Mouse (Mus musculus): Measurements from ENCODE around the gene Nr6a1. TPM values are rescaled to one million over a fixed set of nuclear protein-coding genes. Genes with fewer than 3 reads are reported as not detected.

The Nr6a1 gene
- polyA plus RNA-seq, 1 experiment, result not detected

DNA sequence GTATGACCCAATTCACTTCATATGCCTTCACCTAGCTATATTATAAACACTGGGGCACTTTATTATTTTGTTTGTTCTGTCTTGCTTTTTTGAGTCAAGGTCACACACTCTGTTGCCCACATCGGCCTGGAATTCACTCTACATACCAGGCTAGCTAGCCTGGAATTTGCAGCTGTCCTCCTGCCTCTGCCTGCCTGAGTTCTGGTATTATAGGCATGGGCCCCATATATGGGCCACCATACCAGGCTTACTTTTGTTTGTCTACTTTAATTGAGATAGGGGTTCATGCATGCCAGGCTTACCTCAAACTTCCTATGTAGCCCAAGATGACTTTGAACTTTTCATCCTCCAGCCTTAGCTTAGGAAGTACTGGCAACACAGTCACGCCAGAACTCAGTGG is 14.4 kb upstream of the Nr6a1 start:
- Histone ChIP-seq H3K27ac (ENCODE audit: insufficient read depth, low read depth, low read length) (no peak overlapping the region), H3K4me3 (ENCODE audit: insufficient read depth, low read depth, low read length) (no peak overlapping the region), H3K4me1 (ENCODE audit: control insufficient read depth, insufficient read depth, low read length) (no peaks in the 10 kb centered on the region)
- 92% methylated on average over 2 of the region's 2 CpGs for WGBS
- no peak for TF ChIP-seq CTCF (IDR thresholded peaks at IDR 0.05; ENCODE audit: insufficient read depth, low read depth, low read length)
- no peak for TF ChIP-seq POLR2A (IDR thresholded peaks at IDR 0.05; ENCODE audit: insufficient read depth, low read depth, low read length)

DNA sequence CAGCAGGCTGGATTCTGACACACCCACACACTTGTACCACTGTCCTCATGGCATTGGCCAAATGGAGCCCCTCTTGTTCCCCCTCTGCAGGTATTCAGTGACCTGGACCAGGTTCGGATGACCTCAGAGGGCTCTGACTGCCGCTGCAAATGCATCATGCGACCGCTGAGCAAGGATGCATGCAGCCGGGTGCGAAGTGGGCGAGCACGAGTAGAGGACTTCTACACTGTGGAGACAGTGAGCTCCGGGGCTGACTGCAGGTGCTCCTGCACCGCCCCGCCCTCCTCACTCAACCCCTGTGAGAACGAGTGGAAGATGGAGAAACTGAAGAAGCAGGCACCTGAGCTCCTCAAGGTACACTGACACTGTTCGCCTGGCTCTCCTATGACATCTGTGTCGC is 13.9 kb upstream of the Nr6a1 start:
- WGBS, result 90% methylated on average over 14 of the region's 14 CpGs
- Histone ChIP-seq H3K4me3 (ENCODE audit: insufficient read depth, low read depth, low read length) (no peak overlapping the region), H3K27ac (ENCODE audit: insufficient read depth, low read depth, low read length) (no peak overlapping the region), H3K4me1 (ENCODE audit: control insufficient read depth, insufficient read depth, low read length) (no peaks in the 10 kb centered on the region)
- no peak for TF ChIP-seq POLR2A (IDR thresholded peaks at IDR 0.05; ENCODE audit: insufficient read depth, low read depth, low read length)
- no peak for TF ChIP-seq CTCF (IDR thresholded peaks at IDR 0.05; ENCODE audit: insufficient read depth, low read depth, low read length)

DNA sequence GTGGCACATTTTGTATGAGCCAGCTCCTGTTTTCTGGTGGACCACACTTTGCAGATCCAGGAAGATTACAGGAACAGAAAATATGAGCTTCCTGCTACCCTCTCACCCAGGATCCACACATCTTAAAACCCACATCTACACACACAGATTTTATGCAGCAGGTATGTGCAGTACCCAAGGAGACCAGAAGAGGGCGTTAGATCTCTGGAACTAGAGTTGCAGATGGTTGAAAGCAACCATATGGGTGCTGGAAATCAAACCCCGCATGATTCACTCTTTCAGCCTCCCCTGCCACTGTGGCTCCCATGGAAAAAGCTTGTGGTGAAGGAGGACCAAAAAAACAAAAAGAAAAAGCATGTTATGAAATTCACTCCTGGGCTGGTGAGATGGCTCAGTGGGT is 11.6 kb upstream of the Nr6a1 start:
- H3K4me3 ChIP-seq (ENCODE audit: insufficient read depth, low read depth, low read length), result no peak overlapping the region
- WGBS, result 71% methylated on average over 2 of the region's 2 CpGs
- H3K27ac ChIP-seq (ENCODE audit: insufficient read depth, low read depth, low read length), result no peak overlapping the region
- peaks cover 10% of the 10 kb centered on the region for H3K4me1 ChIP-seq (ENCODE audit: control insufficient read depth, insufficient read depth, low read length)
- TF ChIP-seq CTCF (IDR thresholded peaks at IDR 0.05; ENCODE audit: insufficient read depth, low read depth, low read length) (0 out of 2 replicates have a peak, but pooled peaks have one; percentile 10), POLR2A (IDR thresholded peaks at IDR 0.05; ENCODE audit: insufficient read depth, low read depth, low read length) (no peak)

DNA sequence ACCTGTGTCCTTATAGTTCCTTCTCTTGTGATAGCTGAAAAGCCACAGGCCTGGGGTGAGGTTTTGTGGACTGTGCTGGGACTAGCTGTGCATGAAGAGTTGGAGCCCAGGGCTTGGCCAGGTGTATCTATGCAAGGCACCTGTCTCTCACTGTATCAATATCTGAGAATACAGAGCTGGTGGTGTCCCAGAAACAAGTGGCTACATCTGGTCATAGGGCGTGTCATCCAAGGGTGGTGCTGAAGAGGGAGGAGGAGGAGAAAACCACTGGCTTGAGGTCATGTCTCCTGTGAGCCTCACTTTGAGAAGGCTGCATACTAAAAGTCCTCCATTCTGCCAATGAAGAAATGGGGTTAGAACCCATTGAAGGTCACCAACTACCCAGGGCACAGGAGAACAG is 10.5 kb upstream of the Nr6a1 start:
- 100% methylated on average over 1 of the region's 1 CpGs for WGBS
- Histone ChIP-seq H3K4me1 (ENCODE audit: control insufficient read depth, insufficient read depth, low read length) (peaks cover 12% of the 10 kb centered on the region), H3K4me3 (ENCODE audit: insufficient read depth, low read depth, low read length) (no peak overlapping the region), H3K27ac (ENCODE audit: insufficient read depth, low read depth, low read length) (no peak overlapping the region)
- TF ChIP-seq CTCF (IDR thresholded peaks at IDR 0.05; ENCODE audit: insufficient read depth, low read depth, low read length) (no peak), POLR2A (IDR thresholded peaks at IDR 0.05; ENCODE audit: insufficient read depth, low read depth, low read length) (no peak)

DNA sequence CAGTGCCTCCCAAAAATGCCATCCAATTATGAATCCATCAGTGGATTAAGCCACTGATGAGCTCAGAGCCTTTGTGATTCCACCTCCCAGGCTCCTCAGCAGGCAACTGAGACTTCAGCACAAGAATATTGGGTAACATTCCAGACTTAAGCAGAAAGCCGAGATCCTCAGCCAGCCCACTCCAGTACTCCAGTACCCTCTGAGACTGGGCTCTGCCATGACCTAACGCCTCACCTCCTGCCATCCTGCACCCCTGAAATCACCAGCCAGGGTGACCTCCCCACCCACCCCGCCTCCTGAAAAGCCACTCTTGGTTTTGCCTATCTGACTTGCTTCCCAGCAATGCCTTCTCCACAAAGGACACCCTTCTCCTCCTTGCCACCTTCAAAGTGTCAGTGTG is 9.9 kb upstream of the Nr6a1 start:
- H3K4me3 ChIP-seq (ENCODE audit: insufficient read depth, low read depth, low read length), result no peak overlapping the region
- TF ChIP-seq POLR2A (IDR thresholded peaks at IDR 0.05; ENCODE audit: insufficient read depth, low read depth, low read length) (no peak), CTCF (IDR thresholded peaks at IDR 0.05; ENCODE audit: insufficient read depth, low read depth, low read length) (no peak)
- no peak overlapping the region for H3K27ac ChIP-seq (ENCODE audit: insufficient read depth, low read depth, low read length)
- 75% methylated on average over 3 of the region's 3 CpGs for WGBS
- peaks cover 13% of the 10 kb centered on the region for H3K4me1 ChIP-seq (ENCODE audit: control insufficient read depth, insufficient read depth, low read length)

DNA sequence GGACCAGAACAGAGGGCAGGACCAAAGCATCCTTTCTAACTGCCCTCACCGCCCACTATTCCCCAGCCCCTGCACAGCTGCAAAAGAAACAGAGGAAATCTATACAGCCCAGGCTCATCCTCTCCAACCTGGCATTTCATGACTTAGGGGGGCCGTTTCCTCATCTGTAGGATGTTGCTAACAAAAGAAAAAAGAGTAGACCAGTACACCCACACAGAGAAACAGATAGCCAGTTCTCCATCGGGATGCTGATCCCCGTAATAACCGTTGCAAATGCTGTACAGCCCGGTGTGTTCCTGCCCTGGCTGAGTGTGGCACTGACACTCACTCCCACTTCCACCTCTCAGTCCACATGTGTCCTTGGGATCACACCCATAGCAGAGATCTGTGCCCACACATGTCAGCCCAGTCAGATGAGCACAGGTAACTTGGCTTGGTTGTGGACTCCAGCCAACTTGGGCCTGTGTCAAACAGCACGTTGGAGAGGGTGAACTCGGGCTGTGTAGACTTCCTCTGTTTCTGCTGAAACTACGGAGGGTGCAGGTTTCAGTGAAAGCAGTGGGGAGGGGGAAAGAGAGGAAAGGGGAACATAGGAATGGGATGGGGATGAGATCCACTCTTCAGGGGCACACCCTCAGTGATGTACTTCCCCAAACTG is 9.4 kb upstream of the Nr6a1 start:
- Histone ChIP-seq H3K27ac (ENCODE audit: insufficient read depth, low read depth, low read length) (no peak overlapping the region), H3K4me3 (ENCODE audit: insufficient read depth, low read depth, low read length) (no peak overlapping the region), H3K4me1 (ENCODE audit: control insufficient read depth, insufficient read depth, low read length) (peaks cover 19% of the 10 kb centered on the region)
- WGBS, result 78% methylated on average over 9 of the region's 9 CpGs
- TF ChIP-seq CTCF (IDR thresholded peaks at IDR 0.05; ENCODE audit: insufficient read depth, low read depth, low read length), result no peak
- no peak for TF ChIP-seq POLR2A (IDR thresholded peaks at IDR 0.05; ENCODE audit: insufficient read depth, low read depth, low read length)

DNA sequence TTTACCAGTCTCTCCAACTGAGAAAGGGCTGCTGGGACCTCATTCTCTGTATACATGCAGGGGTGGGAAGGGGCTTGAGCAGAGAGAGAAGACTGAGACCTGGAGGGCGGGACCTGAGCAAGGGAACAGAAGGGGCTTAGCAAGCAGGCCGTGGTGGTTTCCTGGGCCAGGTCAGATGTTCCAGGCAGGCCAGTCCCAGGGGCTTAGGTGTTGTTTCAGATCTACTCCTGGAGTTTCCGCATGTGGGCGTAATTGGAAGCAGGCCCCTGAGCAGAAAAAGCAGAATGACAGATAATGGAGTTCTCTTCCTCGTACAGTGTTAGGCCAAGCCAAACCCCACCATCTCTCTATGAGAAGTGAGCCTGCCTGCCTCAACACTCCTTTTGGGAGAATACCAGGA is 7.4 kb upstream of the Nr6a1 start:
- no peak overlapping the region for H3K4me3 ChIP-seq (ENCODE audit: insufficient read depth, low read depth, low read length)
- peaks cover 25% of the 10 kb centered on the region for H3K4me1 ChIP-seq (ENCODE audit: control insufficient read depth, insufficient read depth, low read length)
- 77% methylated on average over 5 of the region's 5 CpGs for WGBS
- TF ChIP-seq POLR2A (IDR thresholded peaks at IDR 0.05; ENCODE audit: insufficient read depth, low read depth, low read length), result no peak
- TF ChIP-seq CTCF (IDR thresholded peaks at IDR 0.05; ENCODE audit: insufficient read depth, low read depth, low read length), result no peak
- H3K27ac ChIP-seq (ENCODE audit: insufficient read depth, low read depth, low read length), result no peak overlapping the region

DNA sequence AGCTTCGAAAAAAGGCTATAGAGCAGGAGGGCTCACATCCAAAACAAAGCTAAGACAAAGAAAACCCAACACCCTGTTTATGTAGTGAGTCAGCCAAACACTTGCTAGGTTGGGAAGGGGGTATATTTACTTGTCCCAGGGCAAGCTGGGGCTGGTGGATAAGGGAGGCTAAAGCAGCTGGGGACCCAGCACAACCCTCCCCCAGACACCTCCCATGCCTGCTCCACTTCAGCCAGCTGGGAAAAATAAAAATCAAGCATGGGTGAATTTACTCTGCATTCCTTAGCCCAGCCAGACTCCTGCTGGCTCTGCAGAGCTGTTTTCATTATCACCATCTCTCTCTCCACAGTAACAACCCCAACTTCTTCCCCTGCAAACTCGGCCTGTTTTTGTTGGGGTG is 6.4 kb upstream of the Nr6a1 start:
- Histone ChIP-seq H3K27ac (ENCODE audit: insufficient read depth, low read depth, low read length) (peak overlapping the region; percentile 20), H3K4me1 (ENCODE audit: control insufficient read depth, insufficient read depth, low read length) (peaks cover 25% of the 10 kb centered on the region), H3K4me3 (ENCODE audit: insufficient read depth, low read depth, low read length) (no peak overlapping the region)
- WGBS, result 5% methylated on average over 2 of the region's 2 CpGs
- no peak for TF ChIP-seq POLR2A (IDR thresholded peaks at IDR 0.05; ENCODE audit: insufficient read depth, low read depth, low read length)
- no peak for TF ChIP-seq CTCF (IDR thresholded peaks at IDR 0.05; ENCODE audit: insufficient read depth, low read depth, low read length)

DNA sequence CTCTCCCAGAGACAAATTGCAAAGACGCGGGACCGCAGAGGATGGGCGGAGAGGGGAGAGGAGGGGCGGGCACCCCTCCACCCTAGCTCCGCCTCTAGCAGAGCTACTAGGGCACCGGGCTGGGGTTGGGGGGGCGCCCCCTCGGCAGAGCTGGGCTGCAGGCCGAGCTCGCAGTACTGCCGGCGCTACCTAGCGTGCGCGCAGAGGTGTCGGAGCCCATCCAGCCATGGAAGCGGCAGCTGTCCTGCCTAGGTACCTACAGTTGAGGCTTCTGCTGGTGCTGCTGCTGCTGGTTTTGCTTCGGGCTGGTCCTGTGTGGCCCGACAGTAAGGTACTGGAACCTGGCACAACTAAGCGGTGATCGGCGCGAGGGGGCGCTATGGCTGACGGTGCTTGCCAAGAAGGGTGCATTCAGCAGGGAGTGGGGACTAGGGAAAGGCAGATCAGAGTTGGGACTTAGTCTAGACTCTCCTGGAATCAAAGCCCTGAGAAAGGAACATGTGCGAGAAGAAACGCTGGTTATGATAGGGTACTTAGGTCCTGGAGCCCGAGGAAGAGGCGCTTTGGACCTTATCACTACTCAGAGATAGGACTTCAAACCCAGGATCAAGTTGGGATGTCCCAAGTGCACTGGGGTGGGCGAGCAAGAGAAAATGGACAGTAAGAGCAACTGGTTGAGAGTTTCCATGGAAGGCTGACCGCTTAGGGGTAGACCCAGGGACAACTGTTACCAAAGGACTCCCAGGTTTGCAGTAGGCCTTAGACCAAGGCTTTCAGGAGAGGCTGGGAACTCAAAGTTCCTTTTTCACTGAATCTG is 4.6 kb upstream of the Nr6a1 start, which contains the start of gene Olfml2a:
TSS of gene Olfml2a (plus strand) at position 128 of the 817 bp plus-strand sequence.
- H3K4me1 ChIP-seq (ENCODE audit: control insufficient read depth, insufficient read depth, low read length), result peaks cover 25% of the 10 kb centered on the region
- peak within 1 kb of the TSS; percentile 50 for H3K4me3 ChIP-seq (ENCODE audit: insufficient read depth, low read depth, low read length)
- no peak for TF ChIP-seq POLR2A (IDR thresholded peaks at IDR 0.05; ENCODE audit: insufficient read depth, low read depth, low read length)
- peak; percentile 44; the same call in 1 of the 2 replicates for TF ChIP-seq CTCF (IDR thresholded peaks at IDR 0.05; ENCODE audit: insufficient read depth, low read depth, low read length)
- WGBS, result 12% methylated on average over 32 of the region's 32 CpGs
- no peak within 1 kb of the TSS for H3K27ac ChIP-seq (ENCODE audit: insufficient read depth, low read depth, low read length)
